Mouse (Mus musculus): Measurements from ENCODE around the gene Tpp1. TPM values are rescaled to one million over a fixed set of nuclear protein-coding genes. Genes with fewer than 3 reads are reported as not detected.

The Tpp1 gene
- polyA plus RNA-seq, 1 experiment, result 41.6 TPM

DNA sequence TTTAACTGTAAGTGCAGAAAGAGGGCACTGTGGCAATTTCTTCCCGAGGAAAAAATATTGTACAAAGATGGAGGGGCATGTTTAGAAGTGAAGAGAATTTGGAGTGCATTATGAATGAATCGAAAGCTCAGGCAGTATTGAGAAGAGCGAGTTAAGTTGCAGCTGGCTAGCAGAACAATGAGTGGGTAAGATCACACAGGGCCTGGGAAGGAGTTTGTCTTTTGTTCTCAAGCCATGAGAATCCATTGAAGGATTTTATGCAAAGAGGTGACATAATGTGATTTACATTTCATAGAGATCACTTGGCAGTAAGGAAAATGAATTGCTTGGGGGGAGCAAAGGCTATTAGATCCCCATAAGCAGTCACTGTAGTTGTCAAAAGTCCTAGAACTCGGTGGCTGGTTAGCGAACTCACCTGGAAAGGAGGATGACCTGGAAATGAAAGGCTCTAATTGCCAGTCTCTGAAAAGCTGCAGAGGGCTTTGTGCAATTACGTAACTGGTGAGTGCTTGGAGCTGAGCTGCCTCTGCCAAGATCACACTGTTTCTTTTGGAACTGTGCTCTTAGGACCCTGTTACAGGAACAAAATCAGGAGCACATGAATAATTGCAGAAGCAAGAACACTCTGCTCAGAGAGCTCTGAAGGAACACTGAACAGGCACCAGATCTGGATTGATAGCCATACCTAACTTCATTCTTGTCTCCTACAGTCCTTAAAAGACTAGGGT is 23.2 kb downstream of the Tpp1 start:
- H3K36me3 ChIP-seq (ENCODE audit: control insufficient read depth, insufficient read depth), result peaks cover 59% of the 10 kb centered on the region
- peaks cover 2% of the 10 kb centered on the region for H3K79me3 ChIP-seq (ENCODE audit: low read depth)
- no peak overlapping the region for H3ac ChIP-seq (ENCODE audit: control insufficient read depth, insufficient read length, low read depth)
- no peak overlapping the region for H3K4me3 ChIP-seq (ENCODE audit: insufficient read depth, poor library complexity, severe bottlenecking)
- H3K27me3 ChIP-seq (ENCODE audit: control insufficient read depth, insufficient read depth, insufficient read length), result no peaks in the 10 kb centered on the region
- TF ChIP-seq FOSL1 (IDR thresholded peaks at IDR 0.05; ENCODE audit: insufficient read depth, low read length, poor library complexity, severe bottlenecking) (no peak), MYOG (IDR thresholded peaks at IDR 0.05; ENCODE audit: control insufficient read depth, extremely low read depth, insufficient read length) (no peak), MYOD1 (IDR thresholded peaks at IDR 0.05; ENCODE audit: control insufficient read depth, insufficient read length, low read depth) (no peak), MAX (IDR thresholded peaks at IDR 0.05) (no peak), CEBPB (IDR thresholded peaks at IDR 0.05; ENCODE audit: low read depth) (no peak), CTCF (IDR thresholded peaks at IDR 0.05; ENCODE audit: control insufficient read depth, insufficient read depth, insufficient read length) (no peak)
- peaks cover 27% of the 10 kb centered on the region for H3K79me2 ChIP-seq (ENCODE audit: control insufficient read depth, insufficient read depth)

- H3K4me3 ChIP-seq (ENCODE audit: insufficient read depth, poor library complexity, severe bottlenecking), result no peak overlapping the region
- no peak overlapping the region for H3ac ChIP-seq (ENCODE audit: control insufficient read depth, insufficient read length, low read depth)
- H3K79me3 ChIP-seq (ENCODE audit: low read depth), result no peaks in the 10 kb centered on the region
- peaks cover 8% of the 10 kb centered on the region for H3K79me2 ChIP-seq (ENCODE audit: control insufficient read depth, insufficient read depth)
- H3K36me3 ChIP-seq (ENCODE audit: control insufficient read depth, insufficient read depth), result peaks cover 39% of the 10 kb centered on the region
- H3K27me3 ChIP-seq (ENCODE audit: control insufficient read depth, insufficient read depth, insufficient read length), result no peaks in the 10 kb centered on the region
- TF ChIP-seq MAX (IDR thresholded peaks at IDR 0.05), result no peak
- no peak for TF ChIP-seq MYOG (IDR thresholded peaks at IDR 0.05; ENCODE audit: control insufficient read depth, extremely low read depth, insufficient read length)
- TF ChIP-seq USF1 (IDR thresholded peaks at IDR 0.05; ENCODE audit: low read depth), result no peak
- no peak for TF ChIP-seq CEBPB (IDR thresholded peaks at IDR 0.05; ENCODE audit: low read depth)
- no peak for TF ChIP-seq MYOD1 (IDR thresholded peaks at IDR 0.05; ENCODE audit: control insufficient read depth, insufficient read length, low read depth)
- TF ChIP-seq FOSL1 (IDR thresholded peaks at IDR 0.05; ENCODE audit: insufficient read depth, low read length, poor library complexity, severe bottlenecking), result no peak
- no peak for TF ChIP-seq CTCF (IDR thresholded peaks at IDR 0.05; ENCODE audit: control insufficient read depth, insufficient read depth, insufficient read length)
Measured at GRCm38 (mm10) chr7:105726980-105727325, 25.1 kb downstream of the Tpp1 start.

DNA sequence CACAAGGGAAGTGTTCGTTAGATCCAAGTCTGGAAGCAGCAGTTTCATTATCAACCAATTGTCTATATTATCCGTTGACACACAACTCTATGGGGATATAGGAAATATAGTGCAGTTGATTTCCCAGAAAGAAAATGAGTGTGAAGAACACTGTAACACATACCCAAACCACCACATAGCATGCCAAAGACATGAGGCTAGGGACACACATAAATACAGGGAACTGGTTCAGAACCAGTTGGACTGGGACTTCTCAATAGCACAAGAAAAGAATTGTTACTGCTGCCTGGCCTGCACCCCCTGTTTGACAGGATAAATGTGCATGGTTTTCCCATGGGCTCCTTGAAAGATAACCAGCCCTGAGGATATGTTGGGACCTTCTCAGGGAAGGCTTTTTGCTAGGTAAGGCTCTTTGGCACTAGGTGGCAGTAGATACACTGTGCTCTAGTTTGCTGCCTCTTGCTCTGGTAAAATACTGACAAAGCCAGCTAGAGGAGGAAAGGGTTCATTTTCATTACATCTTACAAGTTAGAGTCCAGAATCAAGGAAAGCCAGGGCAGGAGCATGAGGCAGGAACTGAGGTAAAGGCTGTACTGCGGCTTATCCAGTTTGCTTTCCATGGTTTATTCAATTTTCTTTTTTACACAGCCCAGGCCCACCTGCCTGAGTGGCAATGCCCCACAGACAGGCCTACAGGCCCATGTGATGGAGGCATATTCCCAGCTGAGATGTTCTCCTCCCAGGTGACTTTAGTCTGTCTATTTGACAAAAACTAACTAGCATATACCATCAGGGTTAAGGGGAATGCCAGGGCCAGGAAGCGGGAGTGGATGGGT is 25.7 kb downstream of the Tpp1 start:
- H3K27me3 ChIP-seq (ENCODE audit: control insufficient read depth, insufficient read depth, insufficient read length), result no peaks in the 10 kb centered on the region
- peaks cover 2% of the 10 kb centered on the region for H3K79me2 ChIP-seq (ENCODE audit: control insufficient read depth, insufficient read depth)
- no peak overlapping the region for H3ac ChIP-seq (ENCODE audit: control insufficient read depth, insufficient read length, low read depth)
- H3K4me3 ChIP-seq (ENCODE audit: insufficient read depth, poor library complexity, severe bottlenecking), result no peak overlapping the region
- H3K36me3 ChIP-seq (ENCODE audit: control insufficient read depth, insufficient read depth), result peaks cover 34% of the 10 kb centered on the region
- no peaks in the 10 kb centered on the region for H3K79me3 ChIP-seq (ENCODE audit: low read depth)
- TF ChIP-seq CTCF (IDR thresholded peaks at IDR 0.05; ENCODE audit: control insufficient read depth, insufficient read depth, insufficient read length), result peak; percentile 41
- TF ChIP-seq CEBPB (IDR thresholded peaks at IDR 0.05; ENCODE audit: low read depth), result no peak

DNA sequence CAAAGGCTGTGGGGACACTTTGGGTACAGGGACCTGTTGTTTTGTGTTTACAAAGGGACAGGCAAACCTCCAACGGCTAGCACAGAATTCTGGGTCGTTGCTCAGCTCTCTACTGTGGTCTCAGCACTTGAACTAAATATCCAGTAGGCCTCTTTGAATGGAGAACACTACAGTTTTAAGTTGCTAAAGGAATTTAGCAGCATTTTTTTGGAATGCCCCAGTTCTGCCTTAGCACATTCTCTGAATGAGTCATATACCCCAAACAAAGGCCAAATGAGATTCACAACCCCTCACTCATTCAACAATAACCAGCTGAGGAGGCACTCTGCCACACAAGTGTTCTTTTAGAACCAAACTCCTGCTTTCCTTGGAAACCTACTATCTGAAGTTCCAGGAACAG is 30.1 kb downstream of the Tpp1 start:
- peaks cover 7% of the 10 kb centered on the region for H3K36me3 ChIP-seq (ENCODE audit: control insufficient read depth, insufficient read depth)
- no peak overlapping the region for H3K4me3 ChIP-seq (ENCODE audit: insufficient read depth, poor library complexity, severe bottlenecking)
- H3ac ChIP-seq (ENCODE audit: control insufficient read depth, insufficient read length, low read depth), result no peak overlapping the region

GRCm38 (mm10) chr7:105715366-105715765 is 36.7 kb downstream of the Tpp1 start:
- H3K36me3 ChIP-seq (ENCODE audit: control insufficient read depth, insufficient read depth), result no peaks in the 10 kb centered on the region
- H3K27me3 ChIP-seq (ENCODE audit: control insufficient read depth, insufficient read depth, insufficient read length), result peaks cover 3% of the 10 kb centered on the region
- H3K4me3 ChIP-seq (ENCODE audit: insufficient read depth, poor library complexity, severe bottlenecking), result no peak overlapping the region
- H3K79me2 ChIP-seq (ENCODE audit: control insufficient read depth, insufficient read depth), result no peaks in the 10 kb centered on the region
- no peaks in the 10 kb centered on the region for H3K79me3 ChIP-seq (ENCODE audit: low read depth)
- TF ChIP-seq MAX (IDR thresholded peaks at IDR 0.05) (no peak), MYOG (IDR thresholded peaks at IDR 0.05; ENCODE audit: control insufficient read depth, extremely low read depth, insufficient read length) (no peak), MYOD1 (IDR thresholded peaks at IDR 0.05; ENCODE audit: control insufficient read depth, insufficient read length, low read depth) (no peak), CTCF (IDR thresholded peaks at IDR 0.05; ENCODE audit: control insufficient read depth, insufficient read depth, insufficient read length) (no peak), FOSL1 (IDR thresholded peaks at IDR 0.05; ENCODE audit: insufficient read depth, low read length, poor library complexity, severe bottlenecking) (no peak), USF1 (IDR thresholded peaks at IDR 0.05; ENCODE audit: low read depth) (no peak), CEBPB (IDR thresholded peaks at IDR 0.05; ENCODE audit: low read depth) (no peak)
- H3ac ChIP-seq (ENCODE audit: control insufficient read depth, insufficient read length, low read depth), result no peak overlapping the region

More for the DNA sequence above, 30.1 kb downstream of the Tpp1 start:
- Histone ChIP-seq H3K79me3 (ENCODE audit: low read depth) (no peaks in the 10 kb centered on the region), H3K79me2 (ENCODE audit: control insufficient read depth, insufficient read depth) (no peaks in the 10 kb centered on the region), H3K27me3 (ENCODE audit: control insufficient read depth, insufficient read depth, insufficient read length) (no peaks in the 10 kb centered on the region)
- no peak for TF ChIP-seq CEBPB (IDR thresholded peaks at IDR 0.05; ENCODE audit: low read depth)
- TF ChIP-seq CTCF (IDR thresholded peaks at IDR 0.05; ENCODE audit: control insufficient read depth, insufficient read depth, insufficient read length), result no peak
- TF ChIP-seq MAX (IDR thresholded peaks at IDR 0.05), result no peak
- no peak for TF ChIP-seq MYOG (IDR thresholded peaks at IDR 0.05; ENCODE audit: control insufficient read depth, extremely low read depth, insufficient read length)

Measured in C2C12 (cell line).